Mouse (Mus musculus): Measurements from ENCODE around the gene Fam186b. TPM values are rescaled to one million over a fixed set of nuclear protein-coding genes. Genes with fewer than 3 reads are reported as not detected.

Gene Fam186b
- total and polyA plus RNA-seq, 3 experiments = 1.4 to 3.1 (median 1.6) TPM

- DNase-seq = peak; percentile 73
These were observed 71.3 kb downstream of the Fam186b start, which contains the start of gene Kcnh3 for GRCm38 (mm10) chr15:99224208-99224911. Kcnh3 (plus strand) TSS chr15:99224861.

GRCm38 (mm10) chr15:99223585-99224207, 72.0 kb downstream of the Fam186b start:
- DNase-seq = peak; percentile 82

GRCm38 (mm10) chr15:99222794-99223584, 72.7 kb downstream of the Fam186b start:
- no peak for DNase-seq

DNA sequence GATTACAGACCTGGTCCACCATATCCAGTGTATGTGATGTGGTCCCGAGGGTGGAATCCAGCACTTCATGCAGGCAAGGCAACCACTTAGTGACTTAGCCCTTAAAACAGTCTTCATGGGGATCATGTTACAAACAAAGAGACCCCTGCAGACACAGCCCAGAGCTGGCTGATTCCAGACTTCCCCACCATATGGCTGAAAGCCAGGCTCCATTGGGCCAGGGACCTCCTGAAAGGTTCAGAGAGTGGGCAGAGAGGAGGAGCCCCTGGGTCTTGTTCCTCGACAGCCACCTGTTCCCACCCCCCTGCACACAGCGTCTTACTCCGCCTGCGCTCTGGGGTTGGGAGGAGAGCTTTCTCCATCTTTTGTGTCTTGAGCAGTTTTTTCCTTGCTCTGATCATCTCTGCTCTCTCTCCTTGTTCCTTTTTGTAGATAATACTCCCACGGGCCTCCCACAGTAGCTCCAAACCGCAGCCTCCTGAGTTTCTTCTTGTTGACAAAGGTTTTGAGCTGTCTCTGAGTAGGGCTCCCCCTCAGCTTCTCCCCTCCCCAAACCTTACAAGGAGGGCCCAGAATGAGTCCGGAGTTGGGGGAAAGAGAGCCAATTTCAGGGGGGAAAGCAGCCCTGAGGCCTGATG, 74.3 kb downstream of the Fam186b start:
- no peak for DNase-seq

Other genes starting within 250 kb of the Fam186b start
- under 1 TPM; 0.43 to 0.86 TPM for gene Prph, start 240.7 kb downstream of the Fam186b start, total RNA-seq (2021)
- 2.4 and 8.5 TPM in 2 replicates for gene Prph, start 240.7 kb downstream of the Fam186b start, polyA plus RNA-seq (2012; rRNA removed)
- gene Troap, start 221.3 kb downstream of the Fam186b start, total RNA-seq (2021) = under 1 TPM; 0.73 to 0.78 TPM
- gene Troap, start 221.3 kb downstream of the Fam186b start, polyA plus RNA-seq (2012; rRNA removed) = 2.8 and 5.2 TPM in 2 replicates
- not detected for gene C1ql4, start 208.1 kb downstream of the Fam186b start, total RNA-seq (2021)
- gene C1ql4, start 208.1 kb downstream of the Fam186b start, polyA plus RNA-seq (2012; rRNA removed) = not detected in 2 replicates
- gene Dnajc22, start 202.7 kb downstream of the Fam186b start, total RNA-seq (2021) = 1 to 10 TPM; 3.2 to 4.4 TPM
- 0.29 and 0.31 TPM in 2 replicates for gene Dnajc22, start 202.7 kb downstream of the Fam186b start, polyA plus RNA-seq (2012; rRNA removed)
- gene Spats2, start 170.0 kb downstream of the Fam186b start, total RNA-seq (2021) = 10 to 100 TPM; 14.0 to 15.6 TPM
- 5.6 and 7.6 TPM in 2 replicates for gene Spats2, start 170.0 kb downstream of the Fam186b start, polyA plus RNA-seq (2012; rRNA removed)
- gene Kcnh3, start 71.0 kb downstream of the Fam186b start, total RNA-seq (2021) = under 1 TPM; 0.86 to 0.97 TPM
- 2.1 and 2.5 TPM in 2 replicates for gene Kcnh3, start 71.0 kb downstream of the Fam186b start, polyA plus RNA-seq (2012; rRNA removed)
- gene Mcrs1, start 43.9 kb downstream of the Fam186b start, total RNA-seq (2021) = 10 to 100 TPM; 28.5 to 43.5 TPM
- 55.1 and 63.5 TPM in 2 replicates for gene Mcrs1, start 43.9 kb downstream of the Fam186b start, polyA plus RNA-seq (2012; rRNA removed)
- gene Prpf40b, start 801 bp downstream of the Fam186b start, total RNA-seq (2021) = 10 to 100 TPM; 38.8 to 41.0 TPM
- 84.1 and 106 TPM in 2 replicates for gene Prpf40b, start 801 bp downstream of the Fam186b start, polyA plus RNA-seq (2012; rRNA removed)
- gene Fmnl3, start 74.6 kb upstream of the Fam186b start, total RNA-seq (2021) = 10 to 100 TPM; 13.9 to 23.6 TPM
- gene Fmnl3, start 74.6 kb upstream of the Fam186b start, polyA plus RNA-seq (2012; rRNA removed) = 19.7 and 22.2 TPM in 2 replicates
- 100 to 1,000 TPM; 549 to 716 TPM for gene Tmbim6, start 97.0 kb upstream of the Fam186b start, total RNA-seq (2021)
- gene Tmbim6, start 97.0 kb upstream of the Fam186b start, polyA plus RNA-seq (2012; rRNA removed) = 1,176 and 1,311 TPM in 2 replicates
- gene Nckap5l, start 161.9 kb upstream of the Fam186b start, total RNA-seq (2021) = 10 to 100 TPM; 16.8 to 20.4 TPM
- 35.2 and 43.9 TPM in 2 replicates for gene Nckap5l, start 161.9 kb upstream of the Fam186b start, polyA plus RNA-seq (2012; rRNA removed)
- 1 to 10 TPM; 4.5 to 6.4 TPM for gene Bcdin3d, start 178.8 kb upstream of the Fam186b start, total RNA-seq (2021)
- 3.3 and 4.7 TPM in 2 replicates for gene Bcdin3d, start 178.8 kb upstream of the Fam186b start, polyA plus RNA-seq (2012; rRNA removed)
- 10 to 100 TPM; 32.2 to 33.3 TPM for gene Faim2, start 232.3 kb upstream of the Fam186b start, total RNA-seq (2021)
- gene Faim2, start 232.3 kb upstream of the Fam186b start, polyA plus RNA-seq (2012; rRNA removed) = 8.8 and 14.3 TPM in 2 replicates